Mouse (Mus musculus): ENCODE data around the gene Alk. TPM values are rescaled to one million over a fixed set of nuclear protein-coding genes. Genes with fewer than 3 reads are reported as not detected.

Gene Alk
- total RNA-seq, 2 experiments from 2014 or later = 1.4 to 1.5 TPM

- no peak for DNase-seq (ENCODE audit: low spot score in 2 of 2)
Measured at GRCm38 (mm10) chr17:72268529-72268928, 335.9 kb downstream of the Alk start.

GRCm38 (mm10) chr17:72265171-72266022 is 339.0 kb downstream of the Alk start:
- no peak for DNase-seq (ENCODE audit: low spot score in 2 of 2)

- no peak for DNase-seq (ENCODE audit: low spot score in 2 of 2)
Measured at GRCm38 (mm10) chr17:72253411-72253810, 351.0 kb downstream of the Alk start.

- no peak for DNase-seq (ENCODE audit: low spot score in 2 of 2)
Measured at GRCm38 (mm10) chr17:72251554-72251953, 352.9 kb downstream of the Alk start.

GRCm38 (mm10) chr17:72250482-72251405 is 353.7 kb downstream of the Alk start:
- no peak for DNase-seq (ENCODE audit: low spot score in 2 of 2)

- peak in 1 of 2 experiments; percentile 7 for DNase-seq (ENCODE audit: low spot score in 2 of 2)
Measured at GRCm38 (mm10) chr17:72242036-72242435, 362.4 kb downstream of the Alk start.

DNA sequence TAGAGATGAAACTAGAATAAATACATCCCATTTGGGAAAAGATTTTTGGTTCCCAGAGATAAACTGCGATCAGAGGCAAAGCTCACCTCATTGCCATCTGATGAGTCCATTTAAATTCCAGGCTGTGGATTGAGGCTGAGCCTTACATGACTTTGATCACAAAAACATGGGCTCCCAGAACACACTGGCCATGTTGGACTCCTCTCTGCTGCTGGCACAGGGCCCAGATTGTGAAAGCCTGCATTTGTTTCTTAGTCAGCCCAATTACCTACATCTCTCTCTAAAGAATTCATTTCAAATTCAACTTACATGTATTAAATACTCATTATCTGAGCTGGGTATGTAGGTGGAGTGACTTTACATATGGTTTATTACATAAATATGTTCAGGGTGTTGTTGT is 367.1 kb downstream of the Alk start:
- no peak for DNase-seq (ENCODE audit: low spot score in 2 of 2)

- DNase-seq (ENCODE audit: low spot score in 2 of 2) = no peak
Measured at GRCm38 (mm10) chr17:72230891-72231290, 373.5 kb downstream of the Alk start.

- no peak for DNase-seq (ENCODE audit: low spot score in 2 of 2)
Measured at GRCm38 (mm10) chr17:72218816-72219215, 385.6 kb downstream of the Alk start.

GRCm38 (mm10) chr17:72197576-72197975 is 406.9 kb downstream of the Alk start:
- no peak for DNase-seq (ENCODE audit: low spot score in 2 of 2)

GRCm38 (mm10) chr17:72194976-72195650 is 409.3 kb downstream of the Alk start:
- DNase-seq (ENCODE audit: low spot score in 2 of 2) = no peak

GRCm38 (mm10) chr17:72190536-72190935 is 413.9 kb downstream of the Alk start:
- no peak for DNase-seq (ENCODE audit: low spot score in 2 of 2)

GRCm38 (mm10) chr17:72187026-72187425 is 417.4 kb downstream of the Alk start:
- DNase-seq (ENCODE audit: low spot score in 2 of 2) = no peak

DNA sequence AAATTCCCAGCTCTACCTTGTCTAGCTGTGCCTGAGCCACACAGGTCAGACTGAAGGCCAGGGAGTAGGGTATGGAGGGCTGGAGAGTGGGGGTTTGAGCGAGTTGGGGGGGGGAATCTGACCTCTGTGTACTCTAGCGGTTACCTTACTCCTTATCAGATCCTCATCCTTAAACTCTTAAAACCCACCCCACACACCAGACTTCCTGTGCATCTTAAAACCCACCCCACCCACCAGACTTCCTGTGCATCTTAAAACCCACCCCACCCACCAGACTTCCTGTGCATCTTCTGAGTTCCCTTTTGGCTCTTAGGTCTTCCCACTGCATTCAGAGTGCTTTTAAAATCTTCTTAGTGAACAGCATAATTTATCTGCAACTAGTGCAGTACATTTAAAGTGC is 422.0 kb downstream of the Alk start:
- no peak for DNase-seq (ENCODE audit: low spot score in 2 of 2)

GRCm38 (mm10) chr17:72180200-72180599 is 424.2 kb downstream of the Alk start:
- no peak for DNase-seq (ENCODE audit: low spot score in 2 of 2)

DNA sequence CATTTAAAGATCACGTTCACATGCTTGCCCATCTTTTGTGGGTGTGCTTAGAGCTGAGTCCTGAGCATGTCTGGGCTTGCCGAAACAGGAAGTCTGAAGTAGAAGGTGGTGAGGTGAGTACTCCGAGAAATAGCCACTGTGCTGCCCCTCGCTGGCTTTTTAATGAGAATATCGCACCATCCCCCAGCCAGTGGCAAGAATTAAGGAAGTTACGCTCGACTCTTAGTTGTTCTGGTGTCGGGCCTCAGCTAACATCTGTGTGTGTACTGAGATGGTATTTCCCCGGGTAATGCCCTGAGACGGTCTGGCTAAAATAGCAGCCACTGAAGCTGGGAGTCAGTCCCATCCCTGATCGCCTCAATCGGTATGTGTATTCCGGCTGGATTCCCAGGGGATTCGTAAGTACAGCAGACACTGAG is 424.7 kb downstream of the Alk start:
- no peak for DNase-seq (ENCODE audit: low spot score in 2 of 2)

DNA sequence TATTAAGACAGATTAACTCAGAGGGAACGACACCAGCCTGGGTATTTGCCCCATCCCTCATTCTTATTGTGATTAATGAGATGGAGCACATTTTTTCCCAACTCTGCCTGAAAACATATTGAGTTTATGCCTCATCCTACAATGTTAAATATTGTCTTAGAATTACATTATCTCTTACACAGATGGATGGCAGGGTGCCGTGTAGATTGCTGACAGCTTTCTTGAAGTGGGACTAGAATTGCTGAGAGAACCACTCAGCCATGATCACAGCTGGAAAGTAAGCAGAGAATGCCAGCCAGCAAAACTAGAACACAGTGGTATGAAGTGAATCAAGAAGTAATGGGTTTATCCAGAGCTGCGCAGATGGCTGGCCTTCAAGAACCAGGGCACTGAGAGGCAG is 430.6 kb downstream of the Alk start:
- DNase-seq (ENCODE audit: low spot score in 2 of 2) = no peak

- no peak for DNase-seq (ENCODE audit: low spot score in 2 of 2)
Measured at GRCm38 (mm10) chr17:72168152-72168551, 436.3 kb downstream of the Alk start.

DNA sequence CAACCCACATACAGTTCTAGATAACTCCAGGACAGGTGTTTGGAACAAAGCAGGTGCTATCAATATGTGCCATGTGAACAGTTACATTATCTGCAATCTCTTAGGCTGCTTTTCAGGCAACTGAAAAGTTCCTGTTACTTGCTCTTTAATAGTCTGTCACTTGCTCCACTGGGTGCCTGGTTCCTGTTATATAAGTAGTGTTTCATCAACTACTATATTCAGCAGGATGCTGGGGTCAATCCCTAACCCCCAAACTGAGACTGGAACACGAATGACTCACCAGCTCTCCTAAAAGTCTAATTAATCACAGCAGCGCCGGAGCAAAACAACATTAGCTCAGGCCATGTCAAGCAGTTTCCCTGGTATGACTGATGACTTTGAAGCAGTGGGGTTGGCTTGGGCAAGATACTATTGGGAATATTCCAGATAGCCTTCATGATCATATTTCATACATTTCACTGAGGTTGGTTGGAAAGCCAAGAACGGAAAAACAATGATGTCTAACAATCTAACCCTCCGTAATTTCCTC is 445.5 kb downstream of the Alk start:
- DNase-seq (ENCODE audit: low spot score in 2 of 2) = no peak

- DNase-seq (ENCODE audit: low spot score in 2 of 2) = no peak
Measured at GRCm38 (mm10) chr17:72157830-72158629, 446.4 kb downstream of the Alk start.
